Mouse (Mus musculus): ENCODE measurements around the gene Bmyc.
"Not testable (repeated sequence)": the region's sequence is repeated elsewhere in the genome, so short reads cannot be mapped to it uniquely, and the experiment has no call there.

- TF ChIP-seq CTCF (IDR thresholded peaks at IDR 0.05; ENCODE audit: borderline replicate concordance, extremely low read depth, insufficient read depth, insufficient read length); POLR2A (IDR thresholded peaks at IDR 0.05; ENCODE audit: borderline replicate concordance, extremely low read depth, insufficient read depth, insufficient read length, poor library complexity, severe bottlenecking): not testable (repeated sequence)
Measured at GRCm38 (mm10) chr2:25699743-25700142, 6.8 kb upstream of the Bmyc start, which contains the start of gene Obp2a.

Measured in brain, embryonic 14.5 days (tissue).